Mouse (Mus musculus): ENCODE data around the gene Pde11a. TPM values are rescaled to one million over a fixed set of nuclear protein-coding genes. Genes with fewer than 3 reads are reported as not detected.

Gene Pde11a
- total RNA-seq, 2 experiments from 2014 or later, result 0.15 to 0.61 TPM

DNA sequence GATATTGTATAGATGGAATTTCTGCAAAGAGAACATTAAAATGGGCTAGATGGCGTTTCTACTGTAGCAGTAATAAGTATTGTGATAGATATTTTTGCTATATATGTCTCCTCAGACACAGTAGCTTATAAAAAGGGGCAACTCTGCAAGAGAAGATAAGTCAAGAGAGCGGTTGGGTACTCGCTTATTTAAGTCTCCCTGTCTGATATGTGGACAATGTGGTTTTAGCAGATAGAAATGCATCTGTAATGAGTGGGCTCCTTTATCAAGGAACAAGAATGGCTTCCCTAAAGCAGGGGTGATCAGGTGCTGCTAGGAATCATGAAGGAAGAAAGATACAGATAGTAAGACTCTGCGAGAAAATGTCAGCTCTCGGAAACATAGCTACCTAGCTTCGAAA lies 18.2 kb downstream of the Pde11a start:
- DNase-seq, result no peak

DNA sequence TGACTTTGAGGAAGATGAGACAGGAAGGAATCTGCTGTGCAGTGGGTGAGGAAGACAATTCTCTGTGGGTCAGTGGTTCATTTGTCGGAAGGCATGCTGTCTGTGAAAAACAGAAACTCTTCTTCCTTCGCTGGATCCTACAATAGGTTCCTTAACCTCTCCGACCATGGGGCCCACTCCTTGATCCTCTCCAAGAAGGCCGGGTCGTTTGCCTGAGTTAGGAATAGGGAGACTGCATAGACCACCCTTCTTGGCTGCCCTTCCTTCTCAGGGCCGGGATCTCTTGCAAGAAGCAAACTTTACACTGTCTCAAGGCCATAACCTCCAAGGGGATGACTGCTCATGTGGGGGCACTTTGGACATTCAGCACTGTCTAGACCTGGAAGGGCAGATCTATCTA lies 19.3 kb downstream of the Pde11a start:
- DNase-seq, result no peak

DNA sequence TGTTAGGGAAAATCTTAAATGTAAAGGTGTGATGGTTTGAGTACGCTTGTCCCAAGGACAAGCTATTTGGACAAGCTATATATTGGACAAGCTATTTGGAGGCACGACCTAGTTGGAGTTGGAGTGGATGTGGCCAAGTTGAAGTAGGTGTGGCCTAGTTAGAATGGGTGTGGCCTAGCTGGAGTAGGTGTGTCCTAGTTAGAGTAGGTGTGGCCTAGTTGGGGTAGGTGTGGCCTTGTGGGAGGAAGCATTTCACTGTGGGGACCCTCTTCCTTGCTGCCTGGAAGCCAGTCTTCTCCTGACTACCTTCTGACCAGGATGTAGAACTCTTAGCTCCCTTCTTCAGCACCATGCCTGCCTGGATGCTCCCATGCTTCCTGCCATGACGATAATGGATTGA lies 50.9 kb downstream of the Pde11a start:
- no peak for DNase-seq

DNA sequence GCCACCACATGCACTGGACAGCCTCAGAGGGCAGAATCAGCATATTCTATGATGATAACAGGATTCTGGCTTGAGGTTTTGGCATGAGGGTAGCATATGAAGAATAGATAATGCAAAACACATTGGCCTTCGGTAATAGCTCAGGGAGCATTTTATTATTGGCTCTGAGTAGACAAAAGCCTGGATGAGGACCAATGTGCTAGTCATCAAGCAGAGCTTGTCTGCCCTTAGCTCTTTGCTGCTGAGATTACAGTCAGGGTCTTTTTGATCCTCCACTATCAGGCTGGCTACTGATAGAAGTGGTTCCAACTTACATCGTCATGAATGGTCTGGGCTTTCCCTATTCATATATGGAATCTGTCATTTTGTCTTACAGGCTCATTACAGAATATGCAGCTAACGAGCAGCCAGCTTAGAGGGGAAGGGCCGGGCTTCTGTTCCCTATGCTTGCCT lies 52.3 kb downstream of the Pde11a start:
- DNase-seq, result no peak

DNA sequence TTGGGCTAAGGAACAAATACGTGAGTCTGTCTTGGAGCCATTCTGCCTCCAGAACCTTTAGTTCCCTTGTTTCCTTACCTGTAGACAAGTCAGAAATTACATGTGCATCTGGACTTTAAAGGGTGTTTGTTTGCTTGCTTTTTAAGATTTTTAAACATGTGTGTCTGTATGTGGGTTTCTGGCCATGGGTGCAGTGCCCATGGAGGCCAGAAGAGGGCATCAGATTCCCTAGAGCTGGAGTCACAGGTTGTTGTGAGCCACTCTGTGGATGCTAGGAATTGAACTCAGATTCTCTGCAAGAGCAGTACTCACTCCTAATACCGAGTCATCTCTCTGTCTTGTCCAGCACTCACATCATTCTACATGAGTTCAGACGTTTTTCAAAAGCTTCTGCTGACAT lies 53.4 kb downstream of the Pde11a start:
- DNase-seq, result no peak

DNA sequence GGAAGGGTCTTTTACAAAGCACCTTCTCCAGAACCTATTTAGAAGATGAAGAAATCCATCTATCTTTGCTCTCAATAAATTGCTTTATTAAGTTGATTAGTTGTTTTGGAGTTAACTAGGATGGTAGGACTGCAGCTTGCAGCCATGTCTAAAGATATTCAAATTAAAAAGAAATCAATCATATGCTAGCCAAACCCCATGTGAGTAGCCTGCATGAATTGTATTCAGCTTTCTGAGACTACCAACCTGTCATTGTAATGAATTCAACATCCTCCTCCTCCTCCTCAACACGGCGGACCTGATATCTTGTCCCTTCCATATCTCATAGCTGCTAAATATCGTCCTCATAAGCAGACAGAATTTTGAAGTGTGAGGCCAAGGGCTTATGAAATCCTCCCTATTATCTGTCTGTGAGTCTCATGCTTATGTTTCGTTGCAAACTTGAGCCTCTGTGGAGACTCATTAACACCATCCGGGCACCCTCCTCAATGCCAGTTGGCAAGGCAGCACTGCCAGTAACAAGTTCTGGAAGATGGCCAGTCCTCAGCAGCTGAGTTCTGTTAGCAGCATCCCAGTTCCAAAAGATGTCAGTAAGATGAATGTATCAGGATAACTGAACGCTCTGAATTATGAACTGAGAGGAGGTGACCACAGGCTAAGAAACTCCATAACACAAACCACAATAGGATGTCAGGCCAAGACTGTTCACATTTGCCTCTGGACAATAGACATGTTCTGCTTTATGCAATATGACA lies 55.0 kb downstream of the Pde11a start:
- DNase-seq, result peak; percentile 40

DNA sequence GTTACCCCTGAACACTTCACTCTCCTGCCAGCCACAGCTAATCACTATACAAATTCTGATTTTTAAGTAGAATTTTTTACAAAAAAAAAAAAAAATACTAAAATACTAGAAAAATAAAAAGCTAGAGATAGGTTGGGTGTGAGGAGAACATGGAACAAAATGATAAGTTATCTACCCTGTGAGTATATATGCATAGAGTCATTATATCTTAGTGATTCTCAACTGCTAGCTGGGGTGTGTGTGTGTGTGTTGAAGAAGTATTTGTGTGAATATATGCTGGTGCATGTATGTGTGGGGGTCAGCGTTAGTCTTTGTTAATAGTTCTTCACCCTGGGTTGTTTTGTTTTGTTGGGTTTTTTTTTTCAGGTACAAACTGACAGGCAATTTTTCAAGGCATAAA lies 69.1 kb downstream of the Pde11a start:
- no peak for DNase-seq

DNA sequence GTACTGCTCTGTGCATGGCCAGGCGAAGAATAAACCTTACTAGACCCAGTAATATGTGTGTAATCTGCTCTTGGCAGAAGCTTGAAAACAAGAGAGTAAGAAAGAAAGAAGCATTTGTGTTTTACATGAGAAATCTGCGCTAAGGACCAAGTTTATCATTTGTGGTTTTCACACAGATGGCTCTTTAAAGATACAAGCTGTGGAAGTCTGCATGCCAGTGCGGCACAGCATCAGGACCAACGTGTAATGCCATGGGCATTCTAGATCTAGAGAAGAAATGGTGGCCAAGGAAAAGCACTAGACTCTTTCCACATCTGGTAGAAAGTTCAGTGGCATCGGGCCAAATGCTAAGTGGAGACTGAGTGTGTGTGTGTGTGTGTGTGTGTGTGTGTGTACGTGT lies 71.2 kb downstream of the Pde11a start:
- no peak for DNase-seq

DNA sequence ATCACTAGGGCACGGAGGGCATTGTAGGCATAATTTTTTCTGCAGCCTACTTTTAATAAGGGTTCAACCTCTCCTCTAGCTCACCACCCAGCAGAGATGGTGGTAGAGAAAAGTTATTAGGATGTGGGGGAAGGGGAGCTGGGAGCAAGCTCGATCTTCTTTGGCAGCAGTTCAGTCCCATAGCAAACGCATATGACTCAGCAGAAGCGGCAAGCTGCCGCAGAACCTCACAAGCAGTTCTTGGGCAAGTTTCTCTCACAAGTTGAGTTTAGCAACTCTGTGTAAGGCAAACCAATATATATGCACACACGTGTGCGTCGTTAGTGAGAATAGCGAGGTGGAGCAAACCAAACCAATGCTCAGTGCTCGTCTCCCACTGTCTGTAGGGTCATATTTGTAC lies 72.0 kb downstream of the Pde11a start:
- DNase-seq, result no peak

DNA sequence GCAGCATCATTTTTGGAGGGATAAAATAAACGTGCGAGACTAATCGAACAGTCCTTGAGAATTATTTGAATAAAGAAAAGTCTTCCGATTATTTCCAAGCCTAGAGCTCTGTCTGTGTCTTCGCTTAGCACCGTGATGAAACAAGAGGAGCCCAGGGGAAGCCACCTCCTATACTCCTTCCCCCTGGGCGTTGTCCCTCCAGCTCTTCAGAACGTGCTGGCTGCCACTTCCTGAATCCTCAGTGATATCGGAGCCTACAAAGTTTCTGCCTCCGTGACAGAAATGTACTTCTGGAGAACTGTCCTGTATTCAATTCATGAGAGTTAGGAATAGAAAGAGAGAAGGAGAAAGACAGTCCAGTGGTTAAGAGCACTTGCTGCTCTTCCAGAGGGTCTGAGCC lies 74.3 kb downstream of the Pde11a start:
- DNase-seq, result no peak

DNA sequence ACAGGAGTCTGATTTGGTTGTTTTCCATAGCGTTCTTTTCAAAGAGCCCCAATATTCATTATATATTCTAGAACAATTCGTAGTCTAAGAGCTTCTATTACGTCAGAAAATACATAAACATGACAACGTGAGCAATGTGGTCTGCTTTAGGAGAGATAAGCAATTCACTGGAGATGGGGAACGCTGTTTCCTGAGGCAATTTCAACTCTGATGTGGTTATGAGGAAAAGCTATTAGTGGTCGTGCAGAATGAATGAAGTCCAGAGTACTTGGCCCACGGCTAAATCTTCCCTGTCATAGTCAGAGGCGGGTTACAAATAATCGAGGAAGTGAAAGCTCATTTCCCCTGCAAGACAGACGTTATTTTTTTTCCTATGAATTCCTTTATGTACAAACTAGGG lies 75.9 kb downstream of the Pde11a start:
- DNase-seq, result no peak

DNA sequence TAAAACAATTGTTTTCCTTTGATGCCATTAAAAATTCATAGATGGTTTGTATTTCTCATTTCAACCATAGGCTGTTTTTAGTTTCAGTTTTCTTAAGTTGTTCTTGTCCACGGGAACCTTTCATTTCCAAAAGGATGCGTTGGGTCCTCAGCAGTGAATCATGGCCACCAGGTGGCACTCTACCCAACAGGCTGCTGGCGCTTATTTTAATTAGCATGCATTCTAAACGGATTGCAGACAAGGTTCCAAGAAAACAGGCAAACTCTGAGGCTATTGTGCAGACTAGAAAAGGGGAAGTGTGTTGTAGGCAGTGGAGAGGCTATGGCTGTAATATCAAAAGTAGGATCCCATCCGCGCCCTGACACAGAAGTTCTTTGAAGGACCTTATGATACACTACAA lies 83.7 kb downstream of the Pde11a start:
- peak; percentile 71 for DNase-seq

DNA sequence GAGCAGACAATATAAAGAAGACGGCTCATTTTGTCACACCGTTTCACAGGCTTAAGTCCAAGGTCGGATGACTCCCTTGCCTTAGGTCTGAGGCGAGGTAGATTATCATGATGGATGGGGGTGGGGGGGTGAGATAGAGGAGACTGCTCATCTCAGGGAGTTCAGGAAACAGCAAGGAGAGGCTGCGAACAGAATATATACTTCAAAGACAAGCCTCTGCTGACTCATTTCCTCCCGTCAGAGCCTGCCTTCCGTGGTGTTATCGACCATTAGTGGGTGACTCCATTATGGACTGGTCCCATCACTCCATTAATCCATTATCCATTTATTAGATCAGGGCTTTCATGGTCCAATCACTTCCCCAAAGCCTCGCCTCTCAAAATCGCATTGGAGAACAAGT lies 87.2 kb downstream of the Pde11a start:
- DNase-seq, result no peak

DNA sequence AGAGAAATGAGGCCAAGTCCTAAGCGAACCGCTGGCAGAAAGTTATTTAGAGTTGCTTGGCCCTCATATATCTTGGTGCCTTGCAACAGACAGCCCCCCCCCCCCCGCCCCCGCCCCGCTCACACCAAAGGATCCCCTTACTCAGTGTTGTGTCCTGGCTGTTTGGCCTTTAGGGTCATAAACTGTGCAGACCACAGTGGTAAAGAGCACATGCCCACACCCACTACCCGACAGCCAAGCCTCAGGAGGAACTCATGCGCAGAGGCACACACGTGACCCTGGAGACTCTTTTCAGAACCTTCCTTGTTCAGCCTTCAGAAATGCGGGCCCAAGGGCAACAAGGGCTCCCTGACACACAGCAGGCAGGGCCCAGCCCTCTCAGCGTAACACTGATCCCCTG lies 90.3 kb downstream of the Pde11a start:
- DNase-seq, result no peak

DNA sequence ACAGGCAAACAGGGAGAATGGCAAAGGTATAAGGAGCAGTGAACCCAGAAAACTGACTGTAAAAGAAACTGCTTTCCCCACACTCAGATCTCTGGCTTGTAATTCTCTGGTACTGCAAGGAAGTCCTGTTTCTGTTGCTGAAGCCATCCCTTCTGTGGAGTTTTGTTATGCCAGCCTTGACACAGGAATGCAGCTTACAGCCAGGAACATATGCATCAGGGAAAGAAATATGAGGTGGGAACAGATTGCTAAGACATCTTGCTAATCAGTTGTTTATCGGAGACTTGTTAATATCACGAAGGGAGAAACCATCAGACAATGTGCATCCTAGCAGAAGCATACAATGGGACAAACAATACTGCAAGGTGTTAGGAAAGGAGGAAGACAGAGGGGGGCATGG lies 99.4 kb downstream of the Pde11a start:
- DNase-seq, result no peak

DNA sequence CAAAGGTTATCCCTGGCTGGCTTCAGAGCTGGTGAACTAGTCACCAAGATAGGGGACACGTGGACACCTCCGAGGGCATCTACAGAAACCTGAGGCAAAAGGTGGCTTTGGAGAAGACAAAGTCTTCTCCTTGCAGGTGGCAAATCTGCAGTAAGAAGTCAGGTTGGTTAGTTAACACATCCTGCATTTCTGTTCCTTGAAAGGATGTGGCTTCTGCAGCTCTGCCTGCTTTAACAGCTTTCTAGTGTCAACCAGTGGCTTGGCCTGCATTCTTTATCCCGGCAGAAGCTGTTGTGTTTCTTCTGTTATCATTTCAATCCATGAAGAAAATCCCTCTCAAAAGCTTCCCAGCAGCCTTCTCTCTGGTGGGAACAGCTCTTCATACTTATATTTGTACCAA lies 100.1 kb downstream of the Pde11a start:
- no peak for DNase-seq

DNA sequence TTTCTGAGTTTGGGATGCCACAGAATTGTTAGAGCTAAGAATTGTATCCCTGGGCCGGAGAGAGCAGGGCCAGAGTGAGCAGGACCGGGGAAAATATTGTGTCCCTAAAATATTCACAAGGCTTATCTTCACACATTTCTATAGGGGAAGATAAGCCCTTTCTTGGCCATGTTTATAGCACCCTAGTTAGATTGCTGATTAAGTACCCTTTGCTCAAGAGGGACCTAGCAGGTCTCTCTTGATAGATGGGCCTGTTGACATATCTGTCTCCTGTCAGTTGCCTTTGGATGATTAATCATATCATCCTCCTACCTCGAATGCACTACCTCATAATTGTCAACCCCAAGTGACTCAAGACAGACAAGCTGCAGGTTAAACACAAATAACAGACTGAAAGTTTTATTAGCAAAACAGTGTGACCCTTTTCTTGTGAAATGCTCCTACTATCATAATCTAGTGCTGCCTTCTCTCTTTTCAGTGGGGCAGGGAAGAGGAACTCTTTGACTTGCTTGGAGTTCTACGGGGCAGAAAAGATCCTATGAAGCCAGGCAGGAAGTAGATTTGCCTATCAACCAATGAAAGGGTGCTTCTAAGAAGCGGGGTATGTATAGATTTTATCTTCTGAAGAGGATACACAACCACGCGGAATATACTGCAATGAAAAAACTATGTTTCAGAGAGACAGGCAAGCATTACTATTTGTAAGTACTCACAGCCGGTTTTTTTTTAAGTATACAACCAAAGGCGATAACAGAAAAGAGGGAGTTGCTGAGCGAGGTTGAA lies 100.7 kb downstream of the Pde11a start:
- DNase-seq, result no peak

DNA sequence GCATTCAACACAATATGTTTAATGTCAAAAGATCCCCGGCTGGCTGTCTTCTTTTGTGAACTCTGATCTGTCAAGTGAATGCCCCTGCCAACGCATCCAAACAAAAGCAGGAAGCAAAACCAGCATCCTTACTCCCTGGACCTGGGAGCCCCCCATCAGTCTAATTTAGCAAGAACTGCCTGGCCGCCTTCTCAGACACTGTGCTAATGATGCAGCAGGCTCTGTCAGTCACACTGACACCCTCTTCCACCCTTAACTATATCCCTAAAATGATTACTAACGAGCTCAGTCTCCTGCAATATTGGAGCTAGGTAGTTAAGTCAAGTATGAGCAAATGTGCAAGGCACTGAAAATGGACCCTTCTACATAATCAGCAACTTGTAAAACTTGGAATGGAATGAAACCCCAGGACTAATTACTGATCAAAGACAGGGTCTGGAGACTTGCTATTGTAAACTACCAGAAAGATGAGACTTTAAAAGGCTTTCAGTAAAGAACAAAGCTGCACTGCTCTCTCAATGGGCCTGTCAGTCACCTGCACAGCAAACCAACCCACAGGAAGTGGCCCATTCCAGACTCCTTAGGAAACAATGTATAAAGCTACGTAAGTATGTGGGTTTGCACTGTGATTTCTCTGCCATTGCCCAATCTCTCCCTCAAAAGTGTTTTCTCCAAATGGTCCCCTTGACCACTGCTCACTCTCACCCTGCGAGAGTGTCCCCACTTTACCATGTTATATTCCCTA lies 118.0 kb downstream of the Pde11a start:
- DNase-seq, result no peak

DNA sequence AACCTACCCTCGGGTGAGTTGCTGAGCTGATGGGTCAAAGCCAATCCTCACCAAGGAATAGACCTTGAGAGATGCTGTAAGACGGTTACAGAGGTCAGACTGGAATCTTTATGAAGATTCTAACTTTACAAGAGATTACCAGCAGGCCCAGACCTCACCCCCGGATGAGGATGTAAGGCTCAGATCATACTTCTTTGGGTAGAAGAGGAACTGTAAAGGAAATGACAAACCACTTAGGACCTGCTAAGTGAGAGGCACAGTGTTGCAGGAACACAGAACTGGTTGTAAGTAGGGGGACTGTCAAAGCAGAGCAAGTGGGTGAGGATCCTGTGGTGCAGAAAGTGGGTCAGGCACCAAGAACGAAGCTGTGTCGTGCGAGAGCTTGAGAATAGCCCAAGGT lies 119.0 kb downstream of the Pde11a start:
- no peak for DNase-seq

DNA sequence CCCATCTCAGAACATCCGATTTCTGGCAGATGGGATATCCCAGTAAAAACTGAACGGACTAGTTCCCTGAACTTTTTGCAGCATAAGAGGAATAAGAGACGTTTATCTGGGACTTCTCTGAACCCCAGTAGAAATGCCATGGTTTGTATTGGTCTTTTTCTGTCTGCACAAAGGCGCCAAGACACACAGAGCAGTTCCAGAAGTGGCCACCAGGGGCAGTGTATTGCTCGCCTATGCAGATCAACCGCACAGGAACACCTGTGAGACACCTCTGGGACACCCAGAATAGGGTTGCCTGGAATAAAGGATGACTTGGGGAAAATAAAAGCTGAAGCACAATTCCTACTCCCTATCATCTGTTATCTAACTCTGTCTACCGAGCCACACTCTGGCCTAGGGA lies 122.4 kb downstream of the Pde11a start:
- DNase-seq, result peak; percentile 48

DNA sequence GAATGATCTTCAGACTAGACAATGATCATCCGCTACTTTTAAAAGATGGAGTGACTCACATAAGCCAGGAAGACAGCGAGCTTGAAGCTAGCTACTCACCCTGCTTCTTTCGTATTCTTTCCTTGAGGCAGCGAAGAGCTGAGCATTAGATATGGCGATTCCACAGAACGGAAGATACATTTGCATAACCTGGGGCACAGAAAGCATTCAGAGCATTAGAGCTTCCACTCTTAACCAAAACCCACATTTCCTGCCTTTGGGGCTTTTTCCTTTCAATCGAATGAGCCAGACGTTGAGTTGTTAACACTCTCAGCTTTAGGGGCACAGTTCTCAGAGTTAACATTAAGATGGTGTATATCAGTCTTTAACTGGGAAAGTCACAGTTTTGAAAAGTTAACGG lies 123.4 kb downstream of the Pde11a start:
- no peak for DNase-seq

DNA sequence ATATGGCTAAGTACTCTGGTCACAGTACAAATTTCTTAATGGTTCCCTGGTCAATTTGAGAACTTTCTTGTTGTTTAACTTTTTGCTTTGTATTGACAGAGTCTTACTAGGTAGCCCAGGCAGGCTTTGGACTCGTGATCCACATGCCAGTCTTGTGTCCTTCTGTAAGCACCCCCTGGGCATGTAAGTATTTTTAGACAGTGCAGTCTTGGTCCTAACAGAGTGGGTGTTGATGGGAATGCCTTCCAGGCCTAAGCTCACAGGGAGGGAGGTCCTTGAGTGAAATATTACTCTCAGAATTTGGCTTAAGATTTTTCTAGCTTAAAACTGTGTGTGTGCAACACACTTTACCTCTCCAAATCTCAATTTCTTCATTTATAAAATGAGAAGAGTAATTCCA lies 153.4 kb downstream of the Pde11a start:
- no peak for DNase-seq

DNA sequence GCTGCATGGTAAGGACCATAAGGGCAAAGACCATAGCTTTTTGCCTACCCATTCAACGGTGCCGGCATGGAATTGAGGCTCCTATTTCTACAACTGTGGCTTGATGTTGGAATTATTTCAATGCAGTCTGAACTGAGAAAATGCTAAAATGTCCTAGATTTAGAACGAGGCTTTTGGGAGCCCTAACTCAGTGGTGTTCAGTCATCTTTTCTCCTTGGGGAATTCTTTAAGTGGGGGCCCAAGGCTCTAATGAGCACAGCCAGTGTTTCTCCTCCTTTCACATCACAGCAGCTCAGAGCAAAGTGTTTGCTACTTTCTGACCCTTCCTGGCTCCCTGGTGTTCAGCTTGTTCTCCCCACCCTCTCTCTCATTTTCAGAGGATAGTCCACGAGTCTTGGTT lies 175.8 kb downstream of the Pde11a start:
- no peak for DNase-seq
